Mouse (Mus musculus): Measurements from ENCODE around the gene Sst. TPM values are rescaled to one million over a fixed set of nuclear protein-coding genes. Genes with fewer than 3 reads are reported as not detected.
"Not testable (repeated sequence)": the region's sequence is repeated elsewhere in the genome, so short reads cannot be mapped to it uniquely, and the experiment has no call there.

Sst gene
- polyA plus RNA-seq, 1 experiment from 2014 or later: 1.7 TPM

- not testable (repeated sequence) for H3K36me3 ChIP-seq; H3K27ac ChIP-seq; H3K9me3 ChIP-seq; H3K4me2 ChIP-seq; H3K4me3 ChIP-seq (replicated peaks); H3K4me1 ChIP-seq (replicated peaks); H3K27me3 ChIP-seq; H3K9ac ChIP-seq (replicated peaks); ATAC-seq (ENCODE audit: insufficient number of reproducible peaks, insufficient read depth, low FRiP score, low TSS enrichment, low read depth)
- 87% methylated on average over 3 of the region's 3 CpGs for WGBS
These were observed 18.2 kb upstream of the Sst start for GRCm38 (mm10) chr16:23909015-23909354.

- not testable (repeated sequence) for H3K4me1 ChIP-seq (replicated peaks); H3K36me3 ChIP-seq; H3K9ac ChIP-seq (replicated peaks); H3K9me3 ChIP-seq; H3K4me2 ChIP-seq; H3K4me3 ChIP-seq (replicated peaks); H3K27ac ChIP-seq; H3K27me3 ChIP-seq; ATAC-seq (ENCODE audit: insufficient number of reproducible peaks, insufficient read depth, low FRiP score, low TSS enrichment, low read depth)
- WGBS: 89% methylated on average over 9 of the region's 9 CpGs
These were observed 17.6 kb upstream of the Sst start for GRCm38 (mm10) chr16:23908076-23909014.

GRCm38 (mm10) chr16:23906586-23906985 lies 15.8 kb upstream of the Sst start:
- ATAC-seq (ENCODE audit: insufficient number of reproducible peaks, insufficient read depth, low FRiP score, low TSS enrichment, low read depth); H3K4me2 ChIP-seq; H3K27ac ChIP-seq; H3K9ac ChIP-seq (replicated peaks); H3K27me3 ChIP-seq; H3K36me3 ChIP-seq; H3K4me3 ChIP-seq (replicated peaks); H3K4me1 ChIP-seq (replicated peaks); H3K9me3 ChIP-seq: not testable (repeated sequence)
- WGBS: 88% methylated on average over 3 of the region's 3 CpGs

- Histone ChIP-seq H3K4me1 (replicated peaks) (peaks cover 9% of the 10 kb centered on the region), H3K9ac (replicated peaks) (no peak overlapping the region), H3K36me3 (no peaks in the 10 kb centered on the region), H3K9me3 (no peaks in the 10 kb centered on the region), H3K27me3 (peaks cover 22% of the 10 kb centered on the region), H3K27ac (no peak overlapping the region), H3K4me2 (no peak overlapping the region), H3K4me3 (replicated peaks) (no peak overlapping the region)
- ATAC-seq (ENCODE audit: insufficient number of reproducible peaks, insufficient read depth, low FRiP score, low TSS enrichment, low read depth): no peak
- WGBS: 93% methylated on average over 7 of the region's 7 CpGs
These were observed 10.7 kb upstream of the Sst start for GRCm38 (mm10) chr16:23901411-23901810.

- no peak overlapping the region for H3K4me2 ChIP-seq
- peaks cover 9% of the 10 kb centered on the region for H3K4me1 ChIP-seq (replicated peaks)
- H3K36me3 ChIP-seq: no peaks in the 10 kb centered on the region
- no peak overlapping the region for H3K9ac ChIP-seq (replicated peaks)
- peaks cover 22% of the 10 kb centered on the region for H3K27me3 ChIP-seq
- no peaks in the 10 kb centered on the region for H3K9me3 ChIP-seq
- ATAC-seq (ENCODE audit: insufficient number of reproducible peaks, insufficient read depth, low FRiP score, low TSS enrichment, low read depth): no peak
- no peak overlapping the region for H3K4me3 ChIP-seq (replicated peaks)
- H3K27ac ChIP-seq: no peak overlapping the region
- WGBS: 84% methylated on average over 4 of the region's 4 CpGs
These were observed 9.3 kb upstream of the Sst start for GRCm38 (mm10) chr16:23900061-23900460.

- H3K36me3 ChIP-seq: no peaks in the 10 kb centered on the region
- peaks cover 9% of the 10 kb centered on the region for H3K4me1 ChIP-seq (replicated peaks)
- no peak overlapping the region for H3K9ac ChIP-seq (replicated peaks)
- ATAC-seq (ENCODE audit: insufficient number of reproducible peaks, insufficient read depth, low FRiP score, low TSS enrichment, low read depth): 0 out of 2 replicates have a peak, but pooled peaks have one; percentile 42
- no peak overlapping the region for H3K27ac ChIP-seq
- H3K9me3 ChIP-seq: no peaks in the 10 kb centered on the region
- no peak overlapping the region for H3K4me3 ChIP-seq (replicated peaks)
- H3K4me2 ChIP-seq: peak overlapping the region; percentile 56
- peaks cover 22% of the 10 kb centered on the region for H3K27me3 ChIP-seq
- WGBS: 8% methylated on average over 12 of the region's 12 CpGs
These were observed 8.1 kb upstream of the Sst start for GRCm38 (mm10) chr16:23898840-23899239.

- no peaks in the 10 kb centered on the region for H3K9me3 ChIP-seq
- ATAC-seq (ENCODE audit: insufficient number of reproducible peaks, insufficient read depth, low FRiP score, low TSS enrichment, low read depth): no peak
- peaks cover 9% of the 10 kb centered on the region for H3K4me1 ChIP-seq (replicated peaks)
- H3K4me3 ChIP-seq (replicated peaks): peak overlapping the region; percentile 15; the same call in 1 of the 2 replicates
- H3K9ac ChIP-seq (replicated peaks): no peak overlapping the region
- H3K4me2 ChIP-seq: peak overlapping the region; percentile 56
- peaks cover 24% of the 10 kb centered on the region for H3K27me3 ChIP-seq
- H3K36me3 ChIP-seq: no peaks in the 10 kb centered on the region
- WGBS: 12% methylated on average over 15 of the region's 15 CpGs
- H3K27ac ChIP-seq: no peak overlapping the region
These were observed 7.3 kb upstream of the Sst start for GRCm38 (mm10) chr16:23897984-23898586.

- no peak overlapping the region for H3K4me3 ChIP-seq (replicated peaks)
- H3K4me2 ChIP-seq: peak overlapping the region; percentile 56
- H3K9ac ChIP-seq (replicated peaks): no peak overlapping the region
- H3K27me3 ChIP-seq: peaks cover 30% of the 10 kb centered on the region
- no peaks in the 10 kb centered on the region for H3K36me3 ChIP-seq
- no peaks in the 10 kb centered on the region for H3K9me3 ChIP-seq
- peaks cover 9% of the 10 kb centered on the region for H3K4me1 ChIP-seq (replicated peaks)
- no peak for ATAC-seq (ENCODE audit: insufficient number of reproducible peaks, insufficient read depth, low FRiP score, low TSS enrichment, low read depth)
- no peak overlapping the region for H3K27ac ChIP-seq
- WGBS: 64% methylated on average over 5 of the region's 5 CpGs
These were observed 6.7 kb upstream of the Sst start for GRCm38 (mm10) chr16:23897486-23897885.

GRCm38 (mm10) chr16:23895135-23895534 lies 4.4 kb upstream of the Sst start:
- WGBS: 84% methylated on average over 3 of the region's 3 CpGs
- H3K9me3 ChIP-seq: no peaks in the 10 kb centered on the region
- ATAC-seq (ENCODE audit: insufficient number of reproducible peaks, insufficient read depth, low FRiP score, low TSS enrichment, low read depth): no peak

GRCm38 (mm10) chr16:23890151-23890550 lies 607 bp downstream of the Sst start:
- H3K4me2 ChIP-seq: no peak overlapping the region; the same call in 1 of the 2 replicates
- WGBS: 6% methylated on average over 9 of the region's 9 CpGs
- no peaks in the 10 kb centered on the region for H3K9me3 ChIP-seq
- no peak for ATAC-seq (ENCODE audit: insufficient number of reproducible peaks, insufficient read depth, low FRiP score, low TSS enrichment, low read depth)
- no peak overlapping the region for H3K9ac ChIP-seq (replicated peaks)
- no peaks in the 10 kb centered on the region for H3K36me3 ChIP-seq
- H3K4me1 ChIP-seq (replicated peaks): peaks cover 25% of the 10 kb centered on the region
- no peak overlapping the region for H3K4me3 ChIP-seq (replicated peaks)
- H3K27me3 ChIP-seq: peaks cover 39% of the 10 kb centered on the region
- no peak overlapping the region for H3K27ac ChIP-seq

More at GRCm38 (mm10) chr16:23895135-23895534, 4.4 kb upstream of the Sst start:
- no peaks in the 10 kb centered on the region for H3K36me3 ChIP-seq
- H3K4me2 ChIP-seq: no peak overlapping the region
- H3K27me3 ChIP-seq: peaks cover 53% of the 10 kb centered on the region
- H3K4me1 ChIP-seq (replicated peaks): peaks cover 12% of the 10 kb centered on the region
- H3K9ac ChIP-seq (replicated peaks): no peak overlapping the region
- H3K27ac ChIP-seq: no peak overlapping the region
- no peak overlapping the region for H3K4me3 ChIP-seq (replicated peaks)

GRCm38 (mm10) chr16:23887910-23888579 lies 2.7 kb downstream of the Sst start:
- Histone ChIP-seq H3K9me3 (no peaks in the 10 kb centered on the region), H3K36me3 (no peaks in the 10 kb centered on the region), H3K4me1 (replicated peaks) (peaks cover 26% of the 10 kb centered on the region), H3K27ac (no peak overlapping the region), H3K27me3 (peaks cover 37% of the 10 kb centered on the region), H3K9ac (replicated peaks) (no peak overlapping the region), H3K4me2 (no peak overlapping the region), H3K4me3 (replicated peaks) (no peak overlapping the region)
- ATAC-seq (ENCODE audit: insufficient number of reproducible peaks, insufficient read depth, low FRiP score, low TSS enrichment, low read depth): no peak
- 76% methylated on average over 10 of the region's 10 CpGs for WGBS

Data from limb, embryonic 12.5 days (tissue).